Comparison of ENCODE assay signal across 16 mouse cellular contexts in the genomic region with DNA sequence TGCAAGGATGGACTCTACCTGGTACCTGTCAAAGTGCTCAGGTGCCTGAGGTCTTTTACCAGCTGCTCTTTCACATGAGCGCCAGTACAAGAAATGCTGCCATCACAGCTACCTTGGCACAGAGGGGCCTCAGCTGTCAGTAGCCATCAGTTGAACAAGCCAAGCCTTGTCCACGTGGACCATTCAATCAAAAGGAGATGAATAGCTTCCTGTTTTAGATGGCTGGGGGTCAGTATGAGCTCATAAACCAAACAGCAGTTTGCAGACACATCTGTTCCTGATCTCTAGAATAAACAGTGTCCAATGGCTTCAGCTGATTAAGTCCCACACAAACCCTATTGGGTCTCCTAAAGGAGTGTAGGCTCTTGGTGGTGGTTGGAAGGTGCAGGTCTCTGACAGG. TPM values are rescaled to one million over a fixed set of nuclear protein-coding genes. Genes with fewer than 3 reads are reported as not detected.
DNase-seq lines count a peak whose midpoint lies in the region; ATAC-seq and TF ChIP-seq lines count a peak whose summit lies in the region.
"Had no signal": no experiment of that assay in that cellular context is flagged by ENCODE, and none has a peak within 500 bp of the region (broad histone marks: within the 10 kb centered on the region; RNA-seq: fewer than 3 reads in every experiment).

No protein-coding gene starts in this region.

- DNase-seq in hindbrain, embryonic 11.5 days (ENCODE audit: low spot score): peak; percentile 15
- DNase-seq in hindbrain, embryonic 14.5 days (ENCODE audit: low spot score): no peak
- DNase-seq in embryo, embryonic 11 days: peak; percentile 62
- DNase-seq in kidney, adult 2 months: no peak
- DNase-seq in heart, postnatal 10 days: no peak
- DNase-seq: B cell, adult 2 months; cerebellum, adult 11-12 months; retina, postnatal 1 day; thymus, postnatal 25 days had no signal

- H3K9me3 ChIP-seq in hindbrain, embryonic 11.5 days (ENCODE audit: control insufficient read depth, low read length): no peaks in the 10 kb centered on the region
- no peaks in the 10 kb centered on the region for H3K9me3 ChIP-seq in hindbrain, embryonic 14.5 days (ENCODE audit: control insufficient read depth, low read length)
- H3K9me3 ChIP-seq in intestine, embryonic 15.5 days: no peaks in the 10 kb centered on the region
- H3K9me3 ChIP-seq in stomach, embryonic 16.5 days (replicated peaks; ENCODE audit: control insufficient read depth, low read length): no peaks in the 10 kb centered on the region
- H3K9me3 ChIP-seq: hindbrain, embryonic 15.5 days; lung, embryonic 15.5 days; neural tube, embryonic 15.5 days had no signal

- H3K4me2 ChIP-seq in hindbrain, embryonic 11.5 days (replicated peaks; ENCODE audit: low read depth, low read length): no peak overlapping the region
- H3K4me2 ChIP-seq in hindbrain, embryonic 14.5 days (replicated peaks): no peak overlapping the region
- H3K4me2 ChIP-seq in intestine, embryonic 15.5 days (replicated peaks): no peak overlapping the region
- no peak overlapping the region for H3K4me2 ChIP-seq in stomach, embryonic 16.5 days (ENCODE audit: low read depth, low read length)
- H3K4me2 ChIP-seq: hindbrain, embryonic 15.5 days; liver, embryonic 11.5 days; lung, embryonic 15.5 days; neural tube, embryonic 15.5 days had no signal

- H3K27ac ChIP-seq in hindbrain, embryonic 11.5 days (ENCODE audit: low read depth, low read length): no peak overlapping the region
- no peak overlapping the region for H3K27ac ChIP-seq in hindbrain, embryonic 14.5 days
- H3K27ac ChIP-seq in intestine, embryonic 15.5 days: 0 out of 2 replicates have a peak overlapping the region, but pooled peaks have one; percentile 23
- peak overlapping the region; percentile 35 for H3K27ac ChIP-seq in stomach, embryonic 16.5 days (ENCODE audit: low read length)
- no peak overlapping the region for H3K27ac ChIP-seq in kidney, adult 2 months (ENCODE audit: insufficient read depth, low read depth, low read length)
- H3K27ac ChIP-seq: hindbrain, embryonic 15.5 days; kidney, postnatal 0 days; lung, embryonic 15.5 days; neural tube, embryonic 15.5 days had no signal

- 57% methylated on average over 2 of the region's 2 CpGs for WGBS in hindbrain, embryonic 11.5 days
- WGBS in hindbrain, embryonic 14.5 days: 76% methylated on average over 2 of the region's 2 CpGs
- 42% methylated on average over 2 of the region's 2 CpGs for WGBS in intestine, embryonic 15.5 days
- 30% methylated on average over 2 of the region's 2 CpGs for WGBS in stomach, embryonic 16.5 days
- 60% methylated on average over 2 of the region's 2 CpGs for WGBS in kidney, adult 2 months

- no peak overlapping the region for H3K4me3 ChIP-seq in hindbrain, embryonic 11.5 days (ENCODE audit: low read depth, low read length)
- no peak overlapping the region for H3K4me3 ChIP-seq in hindbrain, embryonic 14.5 days (replicated peaks; ENCODE audit: low read length)
- no peak overlapping the region for H3K4me3 ChIP-seq in intestine, embryonic 15.5 days (replicated peaks)
- H3K4me3 ChIP-seq in stomach, embryonic 16.5 days (replicated peaks; ENCODE audit: low read length): no peak overlapping the region
- no peak overlapping the region for H3K4me3 ChIP-seq in kidney, adult 2 months (ENCODE audit: insufficient read depth, low read depth, low read length)
- H3K4me3 ChIP-seq: hindbrain, embryonic 15.5 days; lung, embryonic 15.5 days; neural tube, embryonic 15.5 days had no signal

- TF ChIP-seq CTCF in kidney, adult 2 months (conservative IDR thresholded peaks at IDR 0.05; ENCODE audit: insufficient read depth, insufficient read length, low read depth, low read length): no peak

- intact Hi-C loops in heart, postnatal 10 days (cut with DNase I): loop anchor here (5.0 kb wide), 1 partner anchor 76 kb away; no protein-coding TSS in a partner anchor

- ATAC-seq in hindbrain, embryonic 11.5 days (ENCODE audit: low FRiP score): no peak
- no peak for ATAC-seq in hindbrain, embryonic 14.5 days (ENCODE audit: low FRiP score)
- ATAC-seq in intestine, embryonic 15.5 days: no peak
- peak; percentile 45; the same call in 1 of the 2 replicates for ATAC-seq in stomach, embryonic 16.5 days (ENCODE audit: insufficient read depth, low FRiP score)

- H3K9ac ChIP-seq in hindbrain, embryonic 11.5 days (ENCODE audit: low read depth, low read length): no peak overlapping the region
- H3K9ac ChIP-seq in hindbrain, embryonic 14.5 days: no peak overlapping the region
- no peak overlapping the region for H3K9ac ChIP-seq in intestine, embryonic 15.5 days
- H3K9ac ChIP-seq in stomach, embryonic 16.5 days (ENCODE audit: low read length): no peak overlapping the region
- H3K9ac ChIP-seq: hindbrain, embryonic 15.5 days; lung, embryonic 15.5 days; neural tube, embryonic 15.5 days had no signal

- H3K36me3 ChIP-seq in hindbrain, embryonic 11.5 days (ENCODE audit: control insufficient read depth, insufficient read depth, low read length): peaks cover 10% of the 10 kb centered on the region; the same call in 1 of the 2 replicates
- H3K36me3 ChIP-seq in hindbrain, embryonic 14.5 days (replicated peaks; ENCODE audit: control insufficient read depth, insufficient read depth): peaks cover 87% of the 10 kb centered on the region
- peaks cover 47% of the 10 kb centered on the region for H3K36me3 ChIP-seq in intestine, embryonic 15.5 days
- H3K36me3 ChIP-seq in stomach, embryonic 16.5 days (ENCODE audit: control insufficient read depth, insufficient read depth, low read length): peaks cover 16% of the 10 kb centered on the region; the same call in 1 of the 2 replicates
- H3K36me3 ChIP-seq in kidney, adult 2 months (ENCODE audit: control insufficient read depth, insufficient read depth, low read length): no peaks in the 10 kb centered on the region; the same call in 1 of the 2 replicates

- H3K27me3 ChIP-seq in hindbrain, embryonic 11.5 days (ENCODE audit: control insufficient read depth, insufficient read depth, low read length): no peaks in the 10 kb centered on the region
- no peaks in the 10 kb centered on the region for H3K27me3 ChIP-seq in hindbrain, embryonic 14.5 days (ENCODE audit: control insufficient read depth, insufficient read depth, low read length)
- H3K27me3 ChIP-seq in intestine, embryonic 15.5 days (replicated peaks): no peaks in the 10 kb centered on the region
- no peaks in the 10 kb centered on the region for H3K27me3 ChIP-seq in stomach, embryonic 16.5 days (ENCODE audit: control insufficient read depth, insufficient read depth, low read length)
- H3K27me3 ChIP-seq in kidney, adult 2 months (replicated peaks; ENCODE audit: control insufficient read depth, insufficient read depth, low read length): no peaks in the 10 kb centered on the region
- H3K27me3 ChIP-seq: hindbrain, embryonic 15.5 days; lung, embryonic 15.5 days; neural tube, embryonic 15.5 days had no signal

- no peaks in the 10 kb centered on the region for H3K4me1 ChIP-seq in hindbrain, embryonic 11.5 days (replicated peaks; ENCODE audit: control insufficient read depth, insufficient read depth, low read length)
- no peaks in the 10 kb centered on the region for H3K4me1 ChIP-seq in hindbrain, embryonic 14.5 days (replicated peaks; ENCODE audit: control insufficient read depth, insufficient read depth, low read length)
- H3K4me1 ChIP-seq in intestine, embryonic 15.5 days (replicated peaks): peaks cover 2% of the 10 kb centered on the region; the same call in 1 of the 2 replicates
- 0 out of 2 replicates have a peak, but pooled peaks cover 11% of the 10 kb centered on the region for H3K4me1 ChIP-seq in stomach, embryonic 16.5 days (ENCODE audit: control insufficient read depth, insufficient read depth, low read length)
- H3K4me1 ChIP-seq in kidney, adult 2 months (ENCODE audit: control insufficient read depth, insufficient read depth, low read length): no peaks in the 10 kb centered on the region

- no peak for TF ChIP-seq POLR2A in kidney, adult 2 months (IDR thresholded peaks at IDR 0.05; ENCODE audit: low read depth, low read length)

RNA-seq across cellular contexts. Expression of gene Timm22, which starts 9.2 kb away (rescaled TPM):
- 113 and 116 TPM in 2 replicates for polyA plus RNA-seq in hindbrain, embryonic 11.5 days (2014; fragmentation: Nextera tagmentation; extraction: Ambion mirVana)
- 110 TPM in 2 replicates for polyA plus RNA-seq in hindbrain, embryonic 14.5 days (2014; fragmentation: Nextera tagmentation; extraction: Ambion mirVana)
- 87.2 and 103 TPM in 2 replicates for polyA plus RNA-seq in intestine, embryonic 15.5 days (2015; fragmentation: Nextera tagmentation; extraction: Ambion mirVana)
- polyA plus RNA-seq in stomach, embryonic 16.5 days (2015; fragmentation: Nextera tagmentation; extraction: Ambion mirVana): 76.1 and 94.9 TPM in 2 replicates
- polyA plus RNA-seq in kidney, adult 2 months (2012; rRNA removed): 16.1 and 17.4 TPM in 2 replicates
- total RNA-seq in heart, postnatal 10 days (2021): 10 to 100 TPM; 43.4 to 51.7 TPM

RNA-seq across cellular contexts. Expression of gene Nxn, which starts 17.0 kb away (rescaled TPM):
- 40.0 and 45.2 TPM in 2 replicates for polyA plus RNA-seq in hindbrain, embryonic 11.5 days (2014; fragmentation: Nextera tagmentation; extraction: Ambion mirVana)
- polyA plus RNA-seq in hindbrain, embryonic 14.5 days (2014; fragmentation: Nextera tagmentation; extraction: Ambion mirVana): 32.0 and 36.0 TPM in 2 replicates
- 31.1 and 31.2 TPM in 2 replicates for polyA plus RNA-seq in intestine, embryonic 15.5 days (2015; fragmentation: Nextera tagmentation; extraction: Ambion mirVana)
- polyA plus RNA-seq in stomach, embryonic 16.5 days (2015; fragmentation: Nextera tagmentation; extraction: Ambion mirVana): 26.6 and 28.7 TPM in 2 replicates
- polyA plus RNA-seq in kidney, adult 2 months (2012; rRNA removed): 10.0 and 10.6 TPM in 2 replicates
- total RNA-seq in heart, postnatal 10 days (2021): 10 to 100 TPM; 15.7 to 17.4 TPM

Comparison
In these comparisons a context has a peak if more than half of its experiments do, and no peak if none do; other contexts are left out.
1. DNase-seq: peak in hindbrain, embryonic 11.5 days (single experiment) and embryo, embryonic 11 days (single experiment); none in hindbrain, embryonic 14.5 days (single experiment), kidney, adult 2 months (single experiment) and heart, postnatal 10 days (0 of 2).
2. H3K27ac ChIP-seq: peak in intestine, embryonic 15.5 days (single experiment) and stomach, embryonic 16.5 days (single experiment); none in hindbrain, embryonic 11.5 days (single experiment), hindbrain, embryonic 14.5 days (single experiment) and kidney, adult 2 months (single experiment).